Mouse (Mus musculus) liver, postnatal 0 days (tissue): ENCODE data around the gene Lyrm2.

Experiments used
- CTCF ChIP-seq: sonication (generic); IDR thresholded peaks from 2 replicates; pipeline ENCODE4 v1.5.1; 2016; ENCODE audit warnings: antibody characterized with exemption, low read depth
- EP300 ChIP-seq: IDR thresholded peaks from 2 replicates; pipeline ENCODE4 v1.6.1; 2016; ENCODE audit warnings: antibody characterized with exemption, low read depth, mild to moderate bottlenecking

DNA sequence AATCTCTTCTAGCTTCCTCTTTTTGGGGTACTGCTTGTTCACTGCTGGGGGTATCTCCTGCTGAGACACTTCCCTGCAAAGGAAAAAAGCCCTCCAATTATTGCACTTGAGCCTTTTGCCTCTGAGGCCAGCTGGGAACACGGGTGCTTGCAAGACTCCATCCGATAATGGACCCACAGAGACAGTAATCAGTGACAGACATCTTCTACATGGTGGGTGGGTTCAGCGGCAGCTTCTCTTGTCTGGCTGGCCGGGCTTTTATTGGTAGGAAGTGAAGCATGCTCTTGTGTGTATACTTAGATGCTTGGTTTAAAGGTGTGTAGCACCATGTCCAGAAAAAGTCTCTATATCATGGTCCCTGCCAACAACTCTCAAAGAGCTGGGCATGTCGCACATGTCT, 17.4 kb downstream of the Lyrm2 start:
- no peak for TF ChIP-seq CTCF
- TF ChIP-seq EP300: no peak
